Mouse (Mus musculus): Measurements from ENCODE around the gene Prdm2. TPM values are rescaled to one million over a fixed set of nuclear protein-coding genes. Genes with fewer than 3 reads are reported as not detected.

Gene Prdm2
- total RNA-seq, 2 experiments from 2014 or later: 5.4 to 6.7 TPM

DNA sequence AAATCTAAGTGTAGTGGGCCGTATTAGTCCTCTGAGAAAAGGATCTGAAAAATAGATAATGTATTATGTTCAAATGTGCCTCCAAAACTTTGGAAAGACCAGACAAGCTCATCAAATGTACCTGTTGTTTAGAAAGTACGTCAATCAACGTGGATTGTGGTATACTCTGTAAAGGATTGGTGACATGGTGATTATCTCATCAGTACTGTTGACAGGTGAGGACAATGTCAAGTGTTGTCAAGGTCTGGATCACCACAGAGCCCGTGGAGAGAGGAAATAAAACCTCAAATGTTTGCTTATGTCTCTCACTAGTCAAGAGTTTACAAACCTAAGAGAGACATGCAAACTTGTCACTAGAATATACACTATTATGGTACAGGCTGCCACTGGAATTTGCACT is 776 bp upstream of the Prdm2 start:
- no peak for ATAC-seq (replicated peaks; ENCODE audit: low FRiP score, poor library complexity, severe bottlenecking)

DNA sequence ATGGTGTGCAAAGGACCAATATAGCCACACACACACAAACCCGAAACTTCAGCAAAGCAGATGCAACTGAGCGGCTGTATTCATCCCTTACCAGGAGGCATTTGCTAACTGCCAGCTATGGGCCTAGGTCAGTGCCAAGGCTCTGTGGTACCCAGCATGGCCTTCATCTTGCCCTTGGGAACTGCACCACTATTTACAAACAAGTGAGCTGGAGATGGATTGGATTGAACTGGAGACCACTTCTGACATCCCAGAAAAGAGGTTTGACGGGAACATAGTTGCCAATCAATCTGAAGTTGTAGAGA is 332 bp upstream of the Prdm2 start:
- ATAC-seq (replicated peaks; ENCODE audit: low FRiP score, poor library complexity, severe bottlenecking): no peak

DNA sequence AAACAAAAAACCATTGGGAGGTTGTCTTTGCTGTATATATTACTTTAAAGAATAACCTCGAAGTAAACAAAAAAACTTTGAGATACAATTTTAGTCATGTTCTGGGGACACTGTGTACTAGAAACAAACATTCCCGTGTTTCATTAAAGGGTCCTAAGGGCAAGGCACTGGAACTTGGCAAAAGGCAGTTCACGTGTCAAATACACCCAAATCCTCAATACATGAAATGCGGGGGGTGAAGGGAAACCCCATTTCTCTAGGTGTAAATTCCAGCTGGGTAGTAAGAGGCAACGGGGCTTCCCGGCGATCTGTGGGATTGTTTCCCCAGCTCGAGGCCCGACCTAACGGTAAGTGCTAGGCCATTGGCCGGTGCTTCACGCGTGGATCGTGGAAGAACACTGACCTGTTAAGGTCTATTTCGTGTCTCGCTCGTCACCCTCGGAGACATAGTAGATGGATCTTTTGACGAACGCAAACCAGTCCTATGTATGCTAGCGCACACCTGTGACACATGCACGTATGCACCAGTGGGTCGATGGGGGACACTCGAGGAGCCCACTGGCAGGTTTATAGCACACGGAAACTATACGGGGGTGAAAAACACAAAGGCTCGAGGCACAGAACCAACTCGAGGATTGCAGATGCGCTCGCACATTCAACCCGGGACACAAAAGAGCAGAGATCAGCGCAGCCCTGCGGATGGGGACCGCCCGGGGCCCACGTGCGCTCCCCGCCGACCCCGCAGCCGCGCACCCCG is 1.0 kb downstream of the Prdm2 start:
- ATAC-seq (replicated peaks; ENCODE audit: low FRiP score, poor library complexity, severe bottlenecking): peak; percentile 39; the same call in 1 of the 2 replicates

DNA sequence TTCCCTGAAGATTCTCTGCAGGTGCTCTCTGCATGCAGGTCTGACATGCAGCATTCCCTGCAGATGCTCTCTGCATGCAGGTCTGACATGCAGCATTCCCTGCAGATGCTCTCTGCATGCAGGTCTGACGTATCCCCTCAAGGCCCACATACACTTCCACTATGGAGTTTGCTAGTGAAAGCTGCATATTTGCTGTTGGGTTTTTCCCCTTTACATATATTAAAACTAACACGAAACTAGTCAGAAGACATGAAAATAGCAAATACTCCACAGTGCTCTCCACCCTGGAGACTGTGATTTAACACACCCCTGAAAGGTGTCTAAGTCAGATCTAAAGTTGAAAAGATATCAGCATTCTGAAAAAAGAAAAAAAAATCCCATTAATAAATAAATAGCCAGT is 2.8 kb downstream of the Prdm2 start:
- no peak for ATAC-seq (replicated peaks; ENCODE audit: low FRiP score, poor library complexity, severe bottlenecking)

DNA sequence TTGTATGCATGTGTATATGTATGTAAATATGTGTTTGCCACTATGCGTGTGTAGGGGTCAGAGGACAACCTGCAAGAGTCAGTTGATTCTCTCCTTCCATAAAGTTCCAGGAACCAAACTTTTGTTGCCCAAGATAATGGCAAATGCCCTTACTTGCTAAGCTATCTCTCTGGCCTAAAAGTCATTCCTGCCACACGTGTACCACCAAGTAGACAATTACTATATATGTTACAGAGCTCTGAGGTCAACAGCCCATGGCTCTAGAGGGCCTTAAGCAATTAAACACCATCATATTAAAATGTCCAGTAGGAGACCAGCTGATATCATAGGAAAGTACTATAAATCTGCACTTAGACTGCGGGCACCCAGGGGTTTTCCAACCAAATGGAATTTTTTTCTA is 10.1 kb downstream of the Prdm2 start:
- no peak for ATAC-seq (replicated peaks; ENCODE audit: low FRiP score, poor library complexity, severe bottlenecking)

DNA sequence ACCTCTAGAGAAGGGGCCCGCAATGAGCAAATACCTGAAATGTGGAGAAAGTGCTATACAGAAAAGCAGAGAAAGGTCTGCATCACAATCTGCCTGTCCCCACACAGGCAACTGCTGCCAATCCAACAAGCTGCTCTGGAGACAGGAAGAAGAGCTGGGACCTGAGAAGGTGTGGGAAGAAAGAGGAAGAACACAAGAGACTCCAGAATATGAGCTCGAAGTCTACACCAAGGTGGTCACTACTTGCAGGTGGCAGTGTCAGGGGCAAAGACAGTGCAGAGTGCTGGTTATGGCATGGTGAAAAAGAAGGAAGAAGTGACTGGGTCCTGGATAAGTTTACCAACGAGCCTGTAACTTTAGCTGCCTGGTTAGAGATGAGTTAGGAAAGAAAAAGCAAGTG is 14.4 kb downstream of the Prdm2 start:
- ATAC-seq (replicated peaks; ENCODE audit: low FRiP score, poor library complexity, severe bottlenecking): no peak

DNA sequence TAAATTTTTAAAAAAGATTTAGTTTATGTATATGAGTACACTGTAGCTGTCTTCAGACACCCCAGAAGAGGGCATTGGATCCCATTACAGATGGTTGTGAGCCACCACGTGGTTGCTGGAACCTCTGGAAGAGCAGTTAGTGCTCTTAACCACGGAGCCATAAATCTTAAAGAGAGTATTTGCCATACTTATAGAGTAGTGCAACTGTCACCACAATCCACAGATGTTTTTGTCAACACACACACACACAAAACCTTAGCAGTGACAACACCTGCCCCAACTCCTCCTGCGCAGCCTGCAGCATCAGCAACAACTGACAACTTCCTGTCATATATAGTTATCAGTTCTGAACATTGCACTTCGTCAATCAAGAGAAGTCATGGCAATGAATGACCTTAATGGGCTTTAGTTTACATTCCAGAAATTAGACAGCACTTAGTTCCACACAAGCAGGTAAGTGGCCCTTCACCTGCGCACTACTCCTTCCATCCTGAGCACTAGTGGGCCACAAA is 14.9 kb downstream of the Prdm2 start:
- no peak for ATAC-seq (replicated peaks; ENCODE audit: low FRiP score, poor library complexity, severe bottlenecking)

DNA sequence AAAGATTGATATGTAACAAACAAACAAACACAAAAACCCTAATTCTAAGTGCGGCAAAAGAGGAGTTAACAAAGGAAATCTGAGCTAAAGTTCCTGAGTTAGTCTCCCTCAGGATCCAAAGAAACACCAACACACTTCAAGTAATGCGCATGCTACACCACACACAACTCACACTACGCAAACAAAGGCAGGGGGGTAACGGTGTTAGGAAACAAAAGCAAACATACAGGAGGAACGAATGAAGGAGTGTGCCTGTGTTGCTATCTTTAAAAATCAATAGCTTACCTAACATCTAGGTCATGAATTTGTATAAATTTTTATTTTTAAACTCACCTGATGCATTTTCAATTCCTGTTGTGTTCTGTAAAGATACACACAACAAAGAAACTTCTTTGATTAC is 18.5 kb downstream of the Prdm2 start:
- ATAC-seq (replicated peaks; ENCODE audit: low FRiP score, poor library complexity, severe bottlenecking): no peak

DNA sequence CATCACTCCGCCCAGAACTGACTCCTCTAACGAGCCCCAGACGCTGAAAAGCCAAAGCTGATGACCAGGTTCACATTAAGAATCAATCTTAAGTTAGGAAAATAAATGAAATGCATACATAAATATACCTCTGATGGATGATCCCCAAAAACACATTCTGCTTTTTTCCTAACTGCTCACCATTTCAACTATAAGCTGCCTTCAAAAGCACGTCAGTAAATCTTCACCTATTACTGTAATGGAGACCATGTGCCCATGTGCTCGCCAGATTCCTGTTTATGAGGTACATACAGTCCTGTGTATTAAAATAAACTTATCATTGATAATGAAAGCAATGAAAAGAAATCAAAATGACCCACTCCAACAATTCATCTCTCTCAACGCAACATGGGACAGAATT is 19.6 kb downstream of the Prdm2 start:
- no peak for ATAC-seq (replicated peaks; ENCODE audit: low FRiP score, poor library complexity, severe bottlenecking)

DNA sequence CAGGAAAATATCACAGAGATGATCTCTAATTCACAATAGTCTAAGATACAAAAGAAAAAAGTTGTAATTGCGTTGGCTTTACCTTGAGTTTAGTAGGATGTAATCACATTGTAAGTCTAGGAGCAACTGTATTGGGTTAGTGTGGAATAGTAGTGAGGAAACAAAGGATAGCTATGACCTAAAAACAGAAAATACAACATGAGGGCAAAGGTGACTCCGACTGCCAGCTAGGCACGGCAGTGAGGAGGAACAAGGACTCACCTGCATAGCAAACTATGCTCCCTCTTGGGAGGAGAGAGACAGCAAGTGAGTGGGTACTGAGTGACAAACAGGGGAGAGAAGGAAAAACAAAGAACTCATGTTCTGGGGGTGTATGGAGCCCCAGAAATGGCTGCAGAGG is 21.0 kb downstream of the Prdm2 start:
- no peak for ATAC-seq (replicated peaks; ENCODE audit: low FRiP score, poor library complexity, severe bottlenecking)

DNA sequence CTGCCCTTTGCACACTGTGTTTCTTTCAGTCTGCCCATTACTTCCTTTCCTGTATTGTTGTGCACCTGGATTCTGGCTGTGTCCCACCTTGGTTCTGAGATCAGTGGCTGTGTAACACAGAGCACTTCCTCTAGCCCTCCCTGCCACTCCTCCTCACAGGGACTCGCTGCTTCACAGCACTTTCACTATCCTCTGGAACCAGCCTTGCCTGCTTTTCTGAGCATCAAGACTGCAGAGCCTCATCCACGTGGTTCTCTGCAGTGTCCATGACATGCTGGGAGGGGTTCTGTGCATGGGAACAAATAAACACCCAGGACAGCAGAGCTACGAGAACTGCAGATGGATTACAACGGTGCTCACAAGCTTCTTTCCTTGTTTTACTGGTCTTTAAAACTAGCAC is 22.1 kb downstream of the Prdm2 start:
- ATAC-seq (replicated peaks; ENCODE audit: low FRiP score, poor library complexity, severe bottlenecking): no peak

DNA sequence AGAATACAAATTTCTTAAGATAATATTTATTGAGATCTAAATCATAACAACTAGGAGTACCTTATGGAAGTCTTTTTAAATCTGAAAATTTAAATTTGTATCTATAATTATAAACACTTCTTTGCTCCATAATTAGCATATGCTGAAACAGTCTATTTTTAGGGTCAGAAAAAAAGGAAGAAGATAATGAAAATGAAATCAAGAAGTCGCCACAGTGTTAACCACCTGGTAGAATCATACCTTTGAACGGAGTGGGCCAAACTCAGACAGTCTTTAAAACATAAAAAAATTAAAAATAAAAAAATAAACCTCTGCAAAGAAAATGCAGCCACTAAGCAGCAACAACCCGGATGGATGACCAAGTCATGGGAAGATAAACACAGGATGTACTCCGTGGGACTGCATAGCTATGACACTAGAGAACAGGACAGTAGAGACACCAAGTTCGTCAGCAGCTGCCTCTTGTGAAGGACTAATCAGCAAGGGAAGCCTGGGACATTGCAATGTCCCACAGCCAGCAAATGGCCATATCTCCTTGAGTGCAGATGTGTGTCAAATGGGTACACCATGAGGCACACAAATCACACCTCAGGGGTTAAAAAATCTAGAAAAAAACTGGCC is 24.1 kb downstream of the Prdm2 start:
- no peak for ATAC-seq (replicated peaks; ENCODE audit: low FRiP score, poor library complexity, severe bottlenecking)

DNA sequence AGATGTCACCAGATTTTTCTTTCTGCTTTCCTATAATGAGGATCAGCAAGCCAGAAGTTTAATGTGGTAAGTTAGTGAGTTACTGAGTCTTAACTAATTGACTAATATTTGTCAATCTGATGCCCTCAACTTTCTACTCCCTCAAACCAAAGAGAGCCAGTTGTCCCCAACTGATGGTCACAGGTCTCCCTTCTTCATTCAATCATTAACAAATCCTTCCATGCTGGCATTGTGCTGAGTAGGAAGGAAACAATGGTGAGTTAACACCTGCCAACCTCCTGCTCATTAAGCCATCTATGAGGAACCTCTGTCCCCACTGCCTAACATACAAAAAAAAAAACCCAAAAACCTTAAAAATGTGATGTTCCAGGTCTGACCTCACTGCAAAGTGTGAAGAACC is 26.7 kb downstream of the Prdm2 start:
- no peak for ATAC-seq (replicated peaks; ENCODE audit: low FRiP score, poor library complexity, severe bottlenecking)

DNA sequence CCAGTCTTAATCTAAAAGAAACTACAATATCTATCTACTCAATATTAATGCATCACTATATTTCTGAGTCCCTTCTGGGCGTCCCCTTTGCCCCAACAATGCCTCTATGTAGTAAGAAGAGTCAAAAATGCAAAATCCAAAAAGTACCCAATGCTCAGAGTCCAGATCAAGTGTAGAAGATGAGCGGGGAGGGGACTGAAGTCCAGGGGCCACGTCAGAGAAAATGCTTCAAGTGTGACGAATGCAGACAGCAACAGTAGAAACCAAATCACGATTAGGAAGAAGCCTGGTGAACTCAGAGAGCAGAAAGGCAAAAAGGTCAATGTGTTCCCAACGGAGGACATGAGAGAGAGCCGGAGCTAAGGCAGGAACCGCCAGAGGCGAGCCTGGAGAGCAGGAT is 27.3 kb downstream of the Prdm2 start:
- no peak for ATAC-seq (replicated peaks; ENCODE audit: low FRiP score, poor library complexity, severe bottlenecking)

DNA sequence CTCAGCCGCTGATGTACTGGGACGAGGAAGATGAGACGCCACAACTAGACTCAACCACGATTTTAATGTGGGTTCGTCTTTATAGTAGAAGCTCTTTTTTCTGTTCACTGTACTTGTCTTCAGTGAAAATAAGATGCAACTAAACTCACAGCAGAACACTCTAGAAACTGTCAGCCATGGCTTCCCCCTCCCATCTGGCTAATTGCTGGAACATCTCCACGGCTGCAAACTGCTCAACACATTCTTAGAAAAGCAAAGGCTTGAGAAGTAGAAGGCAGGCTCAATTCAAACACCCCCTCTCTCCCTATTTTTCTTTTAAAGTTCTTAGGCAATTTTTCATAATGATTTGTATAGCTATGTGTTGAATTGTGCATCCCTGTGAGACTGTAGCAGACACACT is 29.7 kb downstream of the Prdm2 start:
- no peak for ATAC-seq (replicated peaks; ENCODE audit: low FRiP score, poor library complexity, severe bottlenecking)

DNA sequence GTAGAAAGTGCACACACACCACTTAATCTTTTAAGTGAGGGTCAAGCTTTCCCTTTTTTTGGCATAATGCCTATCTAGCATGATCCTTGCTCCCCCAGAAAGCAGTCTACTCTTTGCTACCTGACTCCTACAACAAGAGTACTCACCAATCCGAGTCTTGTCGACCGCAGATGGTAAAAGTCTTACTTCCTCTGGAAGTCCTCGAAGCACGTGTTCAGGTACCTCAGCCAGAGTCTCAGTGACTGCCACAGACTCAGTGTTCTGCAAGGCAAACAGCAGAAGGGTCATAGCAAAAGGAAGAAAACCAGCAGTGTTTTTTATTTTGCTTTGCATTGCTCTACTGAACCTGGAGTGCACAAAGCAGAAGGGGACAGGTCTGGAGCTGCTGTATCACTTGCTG is 32.1 kb downstream of the Prdm2 start:
- no peak for ATAC-seq (replicated peaks; ENCODE audit: low FRiP score, poor library complexity, severe bottlenecking)

DNA sequence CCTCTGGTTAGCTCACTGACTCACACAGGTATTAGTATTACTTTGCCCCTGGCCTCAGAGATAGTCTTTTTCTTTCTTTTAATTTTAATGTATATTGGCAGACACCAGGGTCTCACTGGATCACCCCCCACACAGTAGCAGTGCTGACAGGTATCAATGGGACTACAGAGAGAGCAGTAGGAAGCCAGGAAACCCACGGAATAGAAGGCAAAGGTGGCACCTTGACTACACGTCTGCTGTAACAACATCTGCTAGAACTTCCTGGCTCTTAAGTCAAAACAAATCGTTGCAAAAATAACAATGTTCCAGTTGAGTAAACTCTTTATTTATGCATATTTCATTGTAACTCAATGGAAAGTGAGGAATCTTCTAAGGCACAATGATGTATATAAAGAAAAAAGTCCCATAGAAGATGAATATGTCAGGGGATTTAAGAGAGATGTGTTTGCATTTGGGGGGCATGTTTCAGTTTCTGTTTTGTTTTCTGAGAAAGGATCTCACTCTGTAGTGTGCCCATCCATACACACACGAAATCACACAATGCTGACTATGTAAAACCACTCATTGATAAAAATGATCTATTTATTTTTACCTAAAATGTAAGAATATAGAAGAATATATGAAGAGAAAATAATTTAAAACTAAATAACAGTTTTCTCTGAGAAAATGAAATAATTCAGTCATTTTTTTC is 41.0 kb downstream of the Prdm2 start:
- no peak for ATAC-seq (replicated peaks; ENCODE audit: low FRiP score, poor library complexity, severe bottlenecking)

DNA sequence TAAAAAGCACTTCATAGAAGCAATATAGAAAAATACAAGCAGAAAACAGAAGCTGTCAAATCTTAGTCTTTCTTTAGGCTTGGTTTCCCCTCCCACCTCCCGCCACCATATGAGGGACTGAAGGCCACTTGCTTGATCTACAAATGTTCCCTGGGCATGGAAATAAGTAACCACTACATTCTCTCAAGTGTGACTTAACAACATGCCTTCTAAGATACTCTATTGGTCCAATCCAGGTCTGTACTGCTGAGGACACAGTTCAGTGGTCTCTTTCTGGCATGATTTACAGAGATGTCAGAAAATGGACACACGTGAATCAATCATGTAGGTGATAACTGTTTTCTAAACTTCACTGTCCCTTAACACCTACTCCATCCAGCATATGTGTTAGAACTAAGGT is 42.5 kb downstream of the Prdm2 start:
- no peak for ATAC-seq (replicated peaks; ENCODE audit: low FRiP score, poor library complexity, severe bottlenecking)

DNA sequence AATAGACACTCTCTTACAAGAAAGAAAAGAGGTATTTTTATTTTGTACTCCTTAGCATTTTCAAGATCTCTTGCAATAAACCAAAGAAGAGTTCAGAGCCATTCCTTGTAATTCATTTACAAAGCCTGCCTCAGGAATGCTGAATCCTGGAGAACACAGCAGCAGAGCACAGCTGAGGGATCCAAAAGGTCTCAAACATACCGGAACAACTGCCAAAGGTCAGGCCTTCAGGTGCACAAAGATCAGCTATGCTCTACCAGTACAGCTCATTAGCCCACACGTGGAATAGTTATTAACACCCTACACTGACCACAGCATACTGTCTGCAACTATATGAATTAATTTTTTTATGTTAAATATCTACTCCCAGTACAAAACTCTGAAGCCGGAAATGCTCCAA is 44.7 kb downstream of the Prdm2 start:
- ATAC-seq (replicated peaks; ENCODE audit: low FRiP score, poor library complexity, severe bottlenecking): no peak

DNA sequence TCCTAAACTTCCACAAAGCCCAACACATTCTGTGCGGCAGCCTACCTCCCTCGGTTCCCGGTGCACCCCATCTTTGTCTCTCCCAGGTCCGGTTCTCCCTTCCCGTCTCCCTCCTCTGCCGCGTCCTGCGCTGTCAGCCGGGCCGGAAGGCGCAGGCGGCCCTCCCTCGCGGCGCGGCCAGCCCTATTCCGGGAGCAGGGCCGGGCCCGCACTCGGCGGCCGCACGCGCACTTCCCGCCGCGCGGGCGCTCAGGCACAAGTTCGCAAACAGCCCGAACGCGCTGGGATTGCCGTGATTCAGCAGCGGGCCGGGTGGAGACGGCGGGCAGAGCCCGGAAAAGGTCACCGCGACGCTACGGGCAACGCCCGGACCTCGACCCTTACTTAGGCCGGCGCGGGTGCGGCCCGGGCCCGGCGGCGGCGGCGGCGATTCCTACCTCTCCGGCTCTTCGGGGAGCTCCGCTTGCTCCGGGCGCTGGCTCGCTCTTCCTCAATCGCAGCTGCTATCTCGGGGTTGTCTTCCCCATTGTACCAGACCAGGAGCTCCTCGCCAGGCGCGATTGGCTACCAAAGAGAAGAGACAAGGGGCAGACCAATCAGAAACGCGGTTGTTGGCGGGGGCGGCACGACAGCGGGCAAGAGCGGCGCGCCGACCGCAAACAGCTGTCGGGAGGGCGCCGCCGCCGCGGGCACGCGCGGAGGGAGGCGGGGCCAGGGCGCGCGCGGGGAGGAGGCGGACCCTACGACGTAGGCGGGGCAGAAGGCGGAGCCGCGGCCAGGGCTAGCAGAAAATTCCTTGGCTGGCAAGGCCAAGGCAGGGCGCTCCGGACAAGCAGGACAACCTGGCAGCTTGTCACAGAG is 50.9 kb downstream of the Prdm2 start:
- ATAC-seq (replicated peaks; ENCODE audit: low FRiP score, poor library complexity, severe bottlenecking): peak; percentile 97
